Mouse (Mus musculus): ENCODE data around the gene Clcn5. TPM values are rescaled to one million over a fixed set of nuclear protein-coding genes. Genes with fewer than 3 reads are reported as not detected.

Clcn5 gene
- total and polyA plus RNA-seq, 3 experiments: 7.5 to 10.3 (median 10.2) TPM

DNA sequence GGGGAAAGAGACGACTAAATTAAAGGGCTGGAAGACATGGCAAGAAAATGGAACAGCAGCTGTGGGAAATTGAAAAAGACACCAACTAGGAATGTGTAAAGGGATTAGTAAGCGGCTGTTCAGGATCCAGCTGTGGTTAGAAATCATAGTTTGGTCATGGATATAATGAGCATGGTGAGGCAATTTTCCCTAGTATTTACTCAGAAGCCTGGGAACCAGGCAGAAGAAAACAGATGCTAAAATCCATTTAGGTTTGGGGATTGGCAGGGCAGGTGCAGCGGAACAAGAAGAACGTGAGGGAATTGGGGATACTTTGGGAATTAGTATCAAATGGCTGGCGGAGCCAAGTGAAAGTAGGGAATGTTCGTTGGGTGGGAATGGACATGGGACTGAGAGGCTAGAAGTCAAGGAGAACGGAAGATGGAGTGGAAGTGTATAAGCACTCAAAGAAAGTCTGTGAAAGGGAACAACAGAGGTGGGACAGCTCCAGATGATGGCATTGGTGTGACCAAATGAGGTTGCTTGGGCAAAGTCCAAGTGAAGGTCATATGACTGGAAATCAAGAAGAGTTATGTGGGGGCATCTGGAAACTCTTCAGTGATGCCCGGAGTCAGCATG is 26.9 kb downstream of the Clcn5 start:
- H3K27me3 ChIP-seq (replicated peaks): no peaks in the 10 kb centered on the region
- dilution Hi-C loops (cut with MboI; ENCODE audit: extremely low pct_ligation_motif_present, extremely low pct_unique_long_range_greater_than_20kb, low sequenced_read_pairs): no loop called here
- no peak overlapping the region for H3K4me2 ChIP-seq (ENCODE audit: insufficient read depth, low read depth, poor library complexity, severe bottlenecking)
- no peak overlapping the region for H3K4me3 ChIP-seq (replicated peaks in 1 of 3; ENCODE audit: low read depth in 2 of 3, low read length in 2 of 3, poor library complexity in 1 of 3)
- no peak for DNase-seq (ENCODE audit: extremely low read depth)
- H3K27ac ChIP-seq (ENCODE audit: insufficient read depth, low read depth): no peak overlapping the region
- H3K79me2 ChIP-seq (replicated peaks; ENCODE audit: control insufficient read depth, extremely low read depth, insufficient read depth, poor library complexity, severe bottlenecking): no peaks in the 10 kb centered on the region
- TF ChIP-seq JUN (IDR thresholded peaks at IDR 0.05; ENCODE audit: insufficient read depth, low read depth, low read length): no peak
- no peak for TF ChIP-seq ETS1 (conservative IDR thresholded peaks at IDR 0.05; ENCODE audit: low read depth, low read length)
- no peak for TF ChIP-seq KAT2A (IDR thresholded peaks at IDR 0.05; ENCODE audit: insufficient replicate concordance, low read length)
- TF ChIP-seq EP300 (IDR thresholded peaks at IDR 0.05; ENCODE audit: low read length): no peak
- TF ChIP-seq UBTF (IDR thresholded peaks at IDR 0.05; ENCODE audit: low read depth, low read length): no peak
- TF ChIP-seq TBP (conservative IDR thresholded peaks at IDR 0.05; ENCODE audit: low read depth, low read length): no peak
- TF ChIP-seq USF2 (conservative IDR thresholded peaks at IDR 0.05; ENCODE audit: low read depth, low read length): no peak
- TF ChIP-seq ZKSCAN1 (IDR thresholded peaks at IDR 0.05; ENCODE audit: borderline replicate concordance, low read depth, low read length): no peak
- TF ChIP-seq ZNF384 (IDR thresholded peaks at IDR 0.05; ENCODE audit: low read depth, low read length): no peak
- no peak for TF ChIP-seq IRF4 (IDR thresholded peaks at IDR 0.05; ENCODE audit: low read depth, low read length)
- TF ChIP-seq ZC3H11A (IDR thresholded peaks at IDR 0.05; ENCODE audit: low read depth, low read length): no peak
- no peak for TF ChIP-seq CHD1 (IDR thresholded peaks at IDR 0.05; ENCODE audit: low read depth, low read length)
- no peak for TF ChIP-seq POLR2AphosphoS2 (IDR thresholded peaks at IDR 0.05; ENCODE audit: low read depth, low read length)
- TF ChIP-seq MYC (IDR thresholded peaks at IDR 0.05; ENCODE audit: low read depth, low read length): no peak
- TF ChIP-seq NRF1 (IDR thresholded peaks at IDR 0.05; ENCODE audit: low read depth, low read length): no peak
- H3K9ac ChIP-seq (ENCODE audit: insufficient read depth, low read depth): no peak overlapping the region
- peaks cover 0 to 5% of the 10 kb centered on the region in 2 experiments; a peak in 1 of 4 replicates for H3K4me1 ChIP-seq (ENCODE audit: control insufficient read depth in 1 of 2, insufficient read depth in 2 of 2)
- no peaks in the 10 kb centered on the region for H3K9me3 ChIP-seq (replicated peaks; ENCODE audit: low read length)
- peaks cover 0 to 2% of the 10 kb centered on the region in 2 experiments for H3K36me3 ChIP-seq (replicated peaks in 1 of 2; ENCODE audit: control insufficient read depth in 1 of 2, insufficient read depth in 1 of 2, low read length in 1 of 2)
- in situ Hi-C loops (cut with MboI; ENCODE audit: low pct_ligation_motif_present, low pct_unique_long_range_greater_than_20kb, low sequenced_read_pairs): no loop called here

DNA sequence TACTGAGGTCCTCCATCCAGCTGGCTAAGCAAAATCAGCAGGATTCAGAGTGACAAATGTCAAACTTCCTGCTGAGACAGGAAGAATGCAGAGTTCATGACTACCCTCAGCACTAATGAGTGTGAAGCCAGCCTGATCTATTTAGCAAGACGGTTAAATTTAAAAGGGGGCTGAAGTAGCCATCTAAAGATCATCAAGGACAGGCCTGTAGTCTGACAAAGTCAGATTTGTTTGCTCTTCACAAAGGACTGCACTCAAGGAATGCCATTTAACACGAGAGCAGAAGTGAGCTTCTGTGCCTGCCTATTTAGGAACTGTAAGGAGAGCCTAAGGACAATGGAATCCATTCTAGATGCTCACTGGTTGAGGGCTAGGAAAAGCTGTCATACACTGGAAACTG is 30.2 kb downstream of the Clcn5 start:
- H3K9me3 ChIP-seq (replicated peaks; ENCODE audit: low read length): no peaks in the 10 kb centered on the region
- no peaks in the 10 kb centered on the region for H3K79me2 ChIP-seq (replicated peaks; ENCODE audit: control insufficient read depth, extremely low read depth, insufficient read depth, poor library complexity, severe bottlenecking)
- peaks cover 0 to 2% of the 10 kb centered on the region in 2 experiments for H3K36me3 ChIP-seq (replicated peaks in 1 of 2; ENCODE audit: control insufficient read depth in 1 of 2, insufficient read depth in 1 of 2, low read length in 1 of 2)
- H3K4me1 ChIP-seq (ENCODE audit: control insufficient read depth in 1 of 2, insufficient read depth in 2 of 2): peaks cover 0 to 5% of the 10 kb centered on the region in 2 experiments; a peak in 1 of 4 replicates
- in situ Hi-C loops (cut with MboI; ENCODE audit: low pct_ligation_motif_present, low pct_unique_long_range_greater_than_20kb, low sequenced_read_pairs): no loop called here
- H3K4me3 ChIP-seq (replicated peaks in 1 of 3; ENCODE audit: low read depth in 2 of 3, low read length in 2 of 3, poor library complexity in 1 of 3): no peak overlapping the region
- no peaks in the 10 kb centered on the region for H3K27me3 ChIP-seq (replicated peaks)
- dilution Hi-C loops (cut with MboI; ENCODE audit: extremely low pct_ligation_motif_present, extremely low pct_unique_long_range_greater_than_20kb, low sequenced_read_pairs): no loop called here
- no peak for TF ChIP-seq BHLHE40 (IDR thresholded peaks at IDR 0.05; ENCODE audit: low read depth, low read length)
- TF ChIP-seq SIN3A (IDR thresholded peaks at IDR 0.05; ENCODE audit: low read length): no peak
- TF ChIP-seq EP300 (IDR thresholded peaks at IDR 0.05; ENCODE audit: low read length): no peak
- TF ChIP-seq POLR2A (IDR thresholded peaks at IDR 0.05; ENCODE audit: low read depth, low read length): no peak
- no peak for TF ChIP-seq GABPA (IDR thresholded peaks at IDR 0.05; ENCODE audit: insufficient replicate concordance, low read depth, low read length)
- no peak for TF ChIP-seq IRF4 (IDR thresholded peaks at IDR 0.05; ENCODE audit: low read depth, low read length)
- no peak for TF ChIP-seq ZKSCAN1 (IDR thresholded peaks at IDR 0.05; ENCODE audit: borderline replicate concordance, low read depth, low read length)
- no peak for TF ChIP-seq RAD21 (IDR thresholded peaks at IDR 0.05; ENCODE audit: low read depth, low read length)
- TF ChIP-seq NRF1 (IDR thresholded peaks at IDR 0.05; ENCODE audit: low read depth, low read length): no peak
- TF ChIP-seq USF2 (conservative IDR thresholded peaks at IDR 0.05; ENCODE audit: low read depth, low read length): no peak
- TF ChIP-seq MAZ (IDR thresholded peaks at IDR 0.05; ENCODE audit: low read depth, low read length): no peak
- no peak for TF ChIP-seq ZC3H11A (IDR thresholded peaks at IDR 0.05; ENCODE audit: low read depth, low read length)
- no peak for TF ChIP-seq KAT2A (IDR thresholded peaks at IDR 0.05; ENCODE audit: insufficient replicate concordance, low read length)
- no peak for TF ChIP-seq CTCF (conservative IDR thresholded peaks at IDR 0.05 in 1 of 2, IDR thresholded peaks at IDR 0.05 in 1 of 2; ENCODE audit: low read depth in 2 of 2, low read length in 2 of 2)
- TF ChIP-seq CHD1 (IDR thresholded peaks at IDR 0.05; ENCODE audit: low read depth, low read length): no peak
- no peak for TF ChIP-seq NELFE (IDR thresholded peaks at IDR 0.05; ENCODE audit: low read depth, low read length)
- TF ChIP-seq SMC3 (IDR thresholded peaks at IDR 0.05; ENCODE audit: low read depth, low read length): no peak
- TF ChIP-seq ELF1 (IDR thresholded peaks at IDR 0.05; ENCODE audit: low read depth, low read length): no peak
- H3K4me2 ChIP-seq (ENCODE audit: insufficient read depth, low read depth, poor library complexity, severe bottlenecking): no peak overlapping the region
- H3K27ac ChIP-seq (ENCODE audit: insufficient read depth, low read depth): no peak overlapping the region
- H3K9ac ChIP-seq (ENCODE audit: insufficient read depth, low read depth): no peak overlapping the region
- no peak for DNase-seq (ENCODE audit: extremely low read depth)

All from CH12.LX (cell line).